Mouse (Mus musculus): ENCODE data around the gene Gm14214. TPM values are rescaled to one million over a fixed set of nuclear protein-coding genes. Genes with fewer than 3 reads are reported as not detected.

The Gm14214 gene
- polyA plus RNA-seq, 1 experiment from 2014 or later = not detected

GRCm38 (mm10) chr2:154782361-154782760, 12.5 kb upstream of the Gm14214 start:
- ATAC-seq (ENCODE audit: low FRiP score, low TSS enrichment) = no peak
- Histone ChIP-seq H3K4me3 (ENCODE audit: low read length) (no peak overlapping the region), H3K36me3 (ENCODE audit: insufficient read depth, low read length) (no peaks in the 10 kb centered on the region), H3K4me1 (ENCODE audit: insufficient read depth, low read length) (peaks cover 10% of the 10 kb centered on the region; the same call in 1 of the 2 replicates), H3K9me3 (ENCODE audit: low read length) (no peaks in the 10 kb centered on the region), H3K4me2 (replicated peaks; ENCODE audit: low read depth, low read length) (no peak overlapping the region), H3K9ac (replicated peaks; ENCODE audit: low read length) (no peak overlapping the region), H3K27me3 (ENCODE audit: insufficient read depth, low read length) (no peaks in the 10 kb centered on the region), H3K27ac (ENCODE audit: low read length) (no peak overlapping the region)
- WGBS = 64% methylated on average over 4 of the region's 4 CpGs

DNA sequence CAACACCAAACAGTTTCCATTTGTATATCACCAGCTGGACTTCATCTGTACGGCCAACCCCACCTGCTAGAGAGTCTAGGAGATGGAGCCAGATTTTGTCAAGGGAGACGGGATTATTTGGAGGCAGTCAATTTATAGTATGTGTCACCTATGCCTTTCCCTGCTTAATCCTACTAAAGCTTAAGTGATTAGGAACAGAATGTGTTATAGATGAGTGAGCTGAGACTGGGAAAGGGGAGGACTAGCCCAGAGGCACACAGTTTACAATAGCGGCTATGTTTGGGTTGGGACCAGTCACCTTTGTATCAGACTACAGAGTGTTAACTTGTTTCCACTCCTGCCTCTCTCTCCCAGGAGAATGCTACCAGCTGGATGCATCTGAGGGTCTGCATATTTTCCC, 9.8 kb upstream of the Gm14214 start:
- WGBS = 49% methylated on average over 3 of the region's 3 CpGs
- Histone ChIP-seq H3K4me3 (ENCODE audit: low read length) (no peak overlapping the region), H3K27me3 (ENCODE audit: insufficient read depth, low read length) (no peaks in the 10 kb centered on the region), H3K9me3 (ENCODE audit: low read length) (no peaks in the 10 kb centered on the region), H3K36me3 (ENCODE audit: insufficient read depth, low read length) (no peaks in the 10 kb centered on the region), H3K9ac (replicated peaks; ENCODE audit: low read length) (no peak overlapping the region), H3K27ac (ENCODE audit: low read length) (no peak overlapping the region), H3K4me1 (ENCODE audit: insufficient read depth, low read length) (peaks cover 10% of the 10 kb centered on the region; the same call in 1 of the 2 replicates), H3K4me2 (replicated peaks; ENCODE audit: low read depth, low read length) (no peak overlapping the region)
- no peak for ATAC-seq (ENCODE audit: low FRiP score, low TSS enrichment)

DNA sequence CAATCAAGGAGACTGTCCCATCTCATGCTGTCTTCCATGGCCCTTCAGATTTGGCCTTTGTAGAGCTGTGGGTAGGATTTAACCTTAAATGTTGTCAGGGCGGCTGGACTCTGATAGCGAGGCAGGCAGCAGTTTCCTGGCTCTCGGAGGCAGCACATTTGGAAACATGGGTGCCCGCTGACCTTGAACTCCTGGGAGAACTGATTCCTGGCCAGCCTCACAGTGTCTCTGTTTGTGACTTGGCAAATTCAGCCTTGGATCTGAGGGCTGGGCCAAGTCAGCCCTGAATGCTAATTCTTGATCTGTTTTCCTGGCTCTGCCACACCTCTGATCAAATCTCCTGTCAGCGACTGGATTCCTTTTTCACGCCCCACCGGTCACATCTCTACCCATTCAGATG, 6.7 kb upstream of the Gm14214 start:
- no peaks in the 10 kb centered on the region for H3K36me3 ChIP-seq (ENCODE audit: insufficient read depth, low read length)
- H3K9me3 ChIP-seq (ENCODE audit: low read length) = peaks cover 5% of the 10 kb centered on the region; the same call in 1 of the 2 replicates
- H3K4me2 ChIP-seq (replicated peaks; ENCODE audit: low read depth, low read length) = no peak overlapping the region
- no peak overlapping the region for H3K9ac ChIP-seq (replicated peaks; ENCODE audit: low read length)
- H3K27ac ChIP-seq (ENCODE audit: low read length) = no peak overlapping the region
- no peak overlapping the region for H3K4me3 ChIP-seq (ENCODE audit: low read length)
- ATAC-seq (ENCODE audit: low FRiP score, low TSS enrichment) = no peak
- H3K4me1 ChIP-seq (ENCODE audit: insufficient read depth, low read length) = no peaks in the 10 kb centered on the region
- 67% methylated on average over 7 of the region's 7 CpGs for WGBS
- H3K27me3 ChIP-seq (ENCODE audit: insufficient read depth, low read length) = no peaks in the 10 kb centered on the region

DNA sequence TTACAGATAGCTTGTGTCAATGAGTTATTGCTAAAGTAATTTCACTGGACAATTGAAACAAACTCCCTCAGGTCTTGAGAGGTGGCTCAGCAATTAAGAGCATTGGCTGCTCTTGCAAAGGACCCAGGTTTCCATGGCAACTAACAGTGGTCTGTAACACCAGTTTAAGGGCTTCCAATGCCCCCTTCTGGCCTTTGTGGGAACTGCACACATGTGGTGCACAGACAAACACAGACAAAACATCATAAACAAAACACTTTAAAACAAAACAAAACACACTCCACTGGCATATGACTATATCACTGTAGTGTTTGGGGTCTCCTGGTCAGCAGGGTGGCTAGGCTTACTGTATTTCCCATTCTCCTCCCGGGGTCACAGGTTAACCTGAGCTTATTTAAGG, 4.2 kb upstream of the Gm14214 start:
- Histone ChIP-seq H3K4me3 (ENCODE audit: low read length) (no peak overlapping the region), H3K9ac (replicated peaks; ENCODE audit: low read length) (no peak overlapping the region), H3K4me1 (ENCODE audit: insufficient read depth, low read length) (no peaks in the 10 kb centered on the region), H3K4me2 (replicated peaks; ENCODE audit: low read depth, low read length) (no peak overlapping the region), H3K36me3 (ENCODE audit: insufficient read depth, low read length) (no peaks in the 10 kb centered on the region), H3K9me3 (ENCODE audit: low read length) (peaks cover 5% of the 10 kb centered on the region; the same call in 1 of the 2 replicates), H3K27ac (ENCODE audit: low read length) (no peak overlapping the region), H3K27me3 (ENCODE audit: insufficient read depth, low read length) (no peaks in the 10 kb centered on the region)
- WGBS = 83% methylated on average over 1 of the region's 1 CpGs
- ATAC-seq (ENCODE audit: low FRiP score, low TSS enrichment) = no peak

GRCm38 (mm10) chr2:154771604-154772003, 1.8 kb upstream of the Gm14214 start:
- Histone ChIP-seq H3K9me3 (ENCODE audit: low read length) (peaks cover 5% of the 10 kb centered on the region; the same call in 1 of the 2 replicates), H3K4me3 (ENCODE audit: low read length) (no peak overlapping the region), H3K4me1 (ENCODE audit: insufficient read depth, low read length) (0 out of 2 replicates have a peak, but pooled peaks cover 2% of the 10 kb centered on the region), H3K9ac (replicated peaks; ENCODE audit: low read length) (no peak overlapping the region), H3K4me2 (replicated peaks; ENCODE audit: low read depth, low read length) (no peak overlapping the region), H3K27ac (ENCODE audit: low read length) (no peak overlapping the region), H3K27me3 (ENCODE audit: insufficient read depth, low read length) (no peaks in the 10 kb centered on the region), H3K36me3 (ENCODE audit: insufficient read depth, low read length) (no peaks in the 10 kb centered on the region)
- ATAC-seq (ENCODE audit: low FRiP score, low TSS enrichment) = no peak
- 72% methylated on average over 8 of the region's 8 CpGs for WGBS

DNA sequence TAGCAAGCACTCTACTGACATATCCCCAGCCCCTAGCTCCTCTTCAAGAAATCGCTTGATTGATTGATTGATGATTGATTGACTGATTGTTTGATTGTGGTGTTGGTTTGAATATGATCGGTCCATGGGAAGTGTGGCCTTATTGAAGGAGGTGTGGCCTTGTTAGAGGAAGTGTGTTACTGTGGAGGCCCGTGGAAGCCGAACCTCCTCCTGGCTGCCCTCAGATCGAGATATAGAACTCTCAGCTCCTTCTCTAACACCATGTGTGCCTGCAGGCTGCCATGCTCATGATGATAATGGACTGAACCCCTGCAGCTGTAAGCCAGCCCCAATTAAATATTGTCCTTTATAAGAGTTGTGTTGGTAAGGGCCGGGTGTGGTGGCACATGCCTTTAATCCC, 2.8 kb downstream of the Gm14214 start:
- Histone ChIP-seq H3K4me2 (replicated peaks; ENCODE audit: low read depth, low read length) (no peak overlapping the region), H3K27ac (ENCODE audit: low read length) (no peak overlapping the region), H3K9ac (replicated peaks; ENCODE audit: low read length) (no peak overlapping the region), H3K4me1 (ENCODE audit: insufficient read depth, low read length) (peaks cover 8% of the 10 kb centered on the region; the same call in 1 of the 2 replicates), H3K9me3 (ENCODE audit: low read length) (no peaks in the 10 kb centered on the region), H3K4me3 (ENCODE audit: low read length) (no peak overlapping the region), H3K27me3 (ENCODE audit: insufficient read depth, low read length) (no peaks in the 10 kb centered on the region), H3K36me3 (ENCODE audit: insufficient read depth, low read length) (no peaks in the 10 kb centered on the region)
- ATAC-seq (ENCODE audit: low FRiP score, low TSS enrichment) = no peak
- WGBS = 90% methylated on average over 6 of the region's 6 CpGs

GRCm38 (mm10) chr2:154765554-154766008, 4.2 kb downstream of the Gm14214 start:
- Histone ChIP-seq H3K4me2 (replicated peaks; ENCODE audit: low read depth, low read length) (no peak overlapping the region), H3K27ac (ENCODE audit: low read length) (no peak overlapping the region), H3K9me3 (ENCODE audit: low read length) (no peaks in the 10 kb centered on the region; the same call in 1 of the 2 replicates), H3K27me3 (ENCODE audit: insufficient read depth, low read length) (no peaks in the 10 kb centered on the region), H3K4me3 (ENCODE audit: low read length) (no peak overlapping the region), H3K9ac (replicated peaks; ENCODE audit: low read length) (no peak overlapping the region), H3K4me1 (ENCODE audit: insufficient read depth, low read length) (peaks cover 8% of the 10 kb centered on the region; the same call in 1 of the 2 replicates), H3K36me3 (ENCODE audit: insufficient read depth, low read length) (no peaks in the 10 kb centered on the region)
- WGBS = 63% methylated on average over 8 of the region's 8 CpGs
- ATAC-seq (ENCODE audit: low FRiP score, low TSS enrichment) = peak; percentile 78

DNA sequence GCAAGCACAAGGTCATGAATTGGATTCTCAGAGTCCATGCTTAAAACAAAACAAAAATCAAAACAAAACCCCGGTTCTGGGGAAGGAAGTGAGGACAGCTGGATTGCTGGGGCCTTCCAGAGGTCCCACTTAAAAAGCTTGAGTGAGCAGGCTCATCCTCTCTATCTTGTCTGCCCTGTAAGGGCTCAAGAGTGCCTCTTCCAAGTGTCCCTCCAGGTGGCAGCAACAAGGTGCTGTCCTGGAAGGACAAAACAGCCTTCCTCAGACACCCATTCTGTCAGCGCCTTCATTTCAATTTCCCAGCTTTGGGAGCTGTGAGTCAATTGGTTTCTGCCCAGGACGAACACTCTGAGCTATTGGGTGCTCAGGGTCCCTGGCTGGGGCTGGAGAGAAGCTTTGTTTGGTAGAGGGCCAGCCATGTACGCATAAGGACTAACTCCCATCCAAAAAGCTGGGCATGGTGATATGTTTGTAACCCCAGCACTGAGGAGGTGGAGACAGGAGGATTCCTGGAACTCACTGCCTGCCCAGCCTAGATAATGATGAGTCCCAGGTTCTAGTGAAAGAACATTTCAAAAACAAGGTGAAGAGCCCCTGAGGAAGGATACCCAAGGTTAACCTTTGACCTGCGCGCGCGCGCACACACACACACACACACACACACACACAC, 4.9 kb downstream of the Gm14214 start:
- H3K9ac ChIP-seq (replicated peaks; ENCODE audit: low read length) = no peak overlapping the region
- 71% methylated on average over 9 of the region's 9 CpGs for WGBS
- no peak overlapping the region for H3K4me3 ChIP-seq (ENCODE audit: low read length)
- H3K36me3 ChIP-seq (ENCODE audit: insufficient read depth, low read length) = no peaks in the 10 kb centered on the region
- H3K27ac ChIP-seq (ENCODE audit: low read length) = no peak overlapping the region
- H3K4me1 ChIP-seq (ENCODE audit: insufficient read depth, low read length) = peaks cover 8% of the 10 kb centered on the region; the same call in 1 of the 2 replicates
- no peak overlapping the region for H3K4me2 ChIP-seq (replicated peaks; ENCODE audit: low read depth, low read length)
- H3K9me3 ChIP-seq (ENCODE audit: low read length) = no peaks in the 10 kb centered on the region; the same call in 1 of the 2 replicates
- 0 out of 2 replicates have a peak, but pooled peaks have one; percentile 34 for ATAC-seq (ENCODE audit: low FRiP score, low TSS enrichment)
- no peaks in the 10 kb centered on the region for H3K27me3 ChIP-seq (ENCODE audit: insufficient read depth, low read length)

GRCm38 (mm10) chr2:154763226-154763625, 6.6 kb downstream of the Gm14214 start:
- no peak overlapping the region for H3K4me2 ChIP-seq (replicated peaks; ENCODE audit: low read depth, low read length)
- ATAC-seq (ENCODE audit: low FRiP score, low TSS enrichment) = 0 out of 2 replicates have a peak, but pooled peaks have one; percentile 20
- no peaks in the 10 kb centered on the region for H3K27me3 ChIP-seq (ENCODE audit: insufficient read depth, low read length)
- H3K36me3 ChIP-seq (ENCODE audit: insufficient read depth, low read length) = no peaks in the 10 kb centered on the region
- H3K9ac ChIP-seq (replicated peaks; ENCODE audit: low read length) = no peak overlapping the region
- no peaks in the 10 kb centered on the region; the same call in 1 of the 2 replicates for H3K9me3 ChIP-seq (ENCODE audit: low read length)
- no peak overlapping the region for H3K4me3 ChIP-seq (ENCODE audit: low read length)
- H3K4me1 ChIP-seq (ENCODE audit: insufficient read depth, low read length) = peaks cover 6% of the 10 kb centered on the region; the same call in 1 of the 2 replicates
- no peak overlapping the region for H3K27ac ChIP-seq (ENCODE audit: low read length)
- WGBS = 67% methylated on average over 3 of the region's 3 CpGs

DNA sequence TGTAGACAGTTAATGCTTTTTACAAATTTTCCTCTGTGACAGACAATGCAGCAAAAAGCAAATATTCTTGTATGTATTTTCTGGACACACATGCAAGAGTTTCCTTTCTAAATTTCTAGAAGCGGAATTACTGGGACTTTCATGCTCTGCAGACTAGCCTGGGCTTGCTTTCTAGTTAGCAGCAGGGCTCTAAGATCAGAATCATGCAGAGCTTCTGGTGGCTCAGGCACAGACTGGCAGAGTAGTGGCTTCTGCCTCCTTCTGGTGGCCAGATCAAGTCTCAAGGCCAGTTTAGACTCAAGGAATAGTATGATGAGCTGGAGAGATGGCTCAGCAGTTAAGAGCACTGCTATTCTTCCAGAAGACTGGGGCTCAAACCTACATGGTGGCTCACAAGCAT, 11.4 kb downstream of the Gm14214 start:
- Histone ChIP-seq H3K36me3 (ENCODE audit: insufficient read depth, low read length) (no peaks in the 10 kb centered on the region), H3K9ac (replicated peaks; ENCODE audit: low read length) (no peak overlapping the region), H3K27ac (ENCODE audit: low read length) (no peak overlapping the region), H3K4me2 (replicated peaks; ENCODE audit: low read depth, low read length) (no peak overlapping the region), H3K27me3 (ENCODE audit: insufficient read depth, low read length) (no peaks in the 10 kb centered on the region), H3K9me3 (ENCODE audit: low read length) (no peaks in the 10 kb centered on the region; the same call in 1 of the 2 replicates), H3K4me1 (ENCODE audit: insufficient read depth, low read length) (peaks cover 6% of the 10 kb centered on the region; the same call in 1 of the 2 replicates), H3K4me3 (ENCODE audit: low read length) (no peak overlapping the region)
- no peak for ATAC-seq (ENCODE audit: low FRiP score, low TSS enrichment)
- WGBS = 81% methylated on average over 1 of the region's 1 CpGs

Data from kidney, embryonic 16.5 days (tissue).